Mouse (Mus musculus): ENCODE data around the gene Anxa11. TPM values are rescaled to one million over a fixed set of nuclear protein-coding genes. Genes with fewer than 3 reads are reported as not detected.
"Not testable (repeated sequence)": the region's sequence is repeated elsewhere in the genome, so short reads cannot be mapped to it uniquely, and the experiment has no call there.

Anxa11 gene
- polyA plus RNA-seq, 1 experiment from 2014 or later: 54.8 TPM

DNA sequence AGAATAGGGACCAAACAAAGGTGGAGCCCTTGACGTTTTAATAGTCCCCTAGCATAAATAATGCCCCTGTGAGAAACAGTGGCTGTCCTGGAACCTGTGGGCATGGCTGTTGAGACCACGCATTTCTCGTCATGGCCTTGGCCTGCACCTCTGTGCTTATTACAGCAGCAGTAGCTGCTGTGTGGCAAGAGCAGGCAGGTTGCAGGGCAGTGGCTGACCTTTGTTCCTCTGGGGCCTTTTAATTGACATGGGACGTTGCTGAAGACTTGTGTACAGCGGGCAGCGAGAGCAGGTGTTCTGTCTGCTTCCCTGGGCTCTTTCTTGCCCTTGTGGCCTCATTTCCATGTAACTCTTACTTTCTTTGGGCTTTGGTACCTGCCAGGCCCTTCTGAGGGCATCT, 25.9 kb downstream of the Anxa11 start:
- no peak for TF ChIP-seq CTCF (IDR thresholded peaks at IDR 0.05)
- no peaks in the 10 kb centered on the region for H3K27me3 ChIP-seq
- ChIA-PET CTCF (no interaction called here), POLR2A (no interaction called here)
- no peak for DNase-seq (ENCODE audit: low read depth, low spot score)
- in situ Hi-C loops (cut with MboI; ENCODE audit: low pct_unique_long_range_greater_than_20kb): no loop called here
- no peak for ATAC-seq

- no peak for TF ChIP-seq CTCF (IDR thresholded peaks at IDR 0.05)
- ATAC-seq (no peak), DNase-seq (ENCODE audit: low read depth, low spot score) (no peak)
- CTCF ChIA-PET: interaction anchor here (1.1 kb wide), 1 partner anchor 16 kb away, joined by 3 read pairs; no protein-coding TSS in a partner anchor
- in situ Hi-C loops (cut with MboI; ENCODE audit: low pct_unique_long_range_greater_than_20kb): no loop called here
- POLR2A ChIA-PET: no interaction called here
- no peaks in the 10 kb centered on the region for H3K27me3 ChIP-seq
Observed at GRCm38 (mm10) chr14:25868706-25869105, 26.8 kb downstream of the Anxa11 start.

GRCm38 (mm10) chr14:25869135-25869878, 27.4 kb downstream of the Anxa11 start:
- ATAC-seq: no peak
- in situ Hi-C loops (cut with MboI; ENCODE audit: low pct_unique_long_range_greater_than_20kb): no loop called here
- DNase-seq (ENCODE audit: low read depth, low spot score): no peak
- H3K27me3 ChIP-seq: no peaks in the 10 kb centered on the region
- POLR2A ChIA-PET: no interaction called here
- CTCF ChIA-PET: interaction anchor here (1.1 kb wide), 1 partner anchor 17 kb away, joined by 3 read pairs; no protein-coding TSS in a partner anchor
- no peak for TF ChIP-seq CTCF (IDR thresholded peaks at IDR 0.05)

DNA sequence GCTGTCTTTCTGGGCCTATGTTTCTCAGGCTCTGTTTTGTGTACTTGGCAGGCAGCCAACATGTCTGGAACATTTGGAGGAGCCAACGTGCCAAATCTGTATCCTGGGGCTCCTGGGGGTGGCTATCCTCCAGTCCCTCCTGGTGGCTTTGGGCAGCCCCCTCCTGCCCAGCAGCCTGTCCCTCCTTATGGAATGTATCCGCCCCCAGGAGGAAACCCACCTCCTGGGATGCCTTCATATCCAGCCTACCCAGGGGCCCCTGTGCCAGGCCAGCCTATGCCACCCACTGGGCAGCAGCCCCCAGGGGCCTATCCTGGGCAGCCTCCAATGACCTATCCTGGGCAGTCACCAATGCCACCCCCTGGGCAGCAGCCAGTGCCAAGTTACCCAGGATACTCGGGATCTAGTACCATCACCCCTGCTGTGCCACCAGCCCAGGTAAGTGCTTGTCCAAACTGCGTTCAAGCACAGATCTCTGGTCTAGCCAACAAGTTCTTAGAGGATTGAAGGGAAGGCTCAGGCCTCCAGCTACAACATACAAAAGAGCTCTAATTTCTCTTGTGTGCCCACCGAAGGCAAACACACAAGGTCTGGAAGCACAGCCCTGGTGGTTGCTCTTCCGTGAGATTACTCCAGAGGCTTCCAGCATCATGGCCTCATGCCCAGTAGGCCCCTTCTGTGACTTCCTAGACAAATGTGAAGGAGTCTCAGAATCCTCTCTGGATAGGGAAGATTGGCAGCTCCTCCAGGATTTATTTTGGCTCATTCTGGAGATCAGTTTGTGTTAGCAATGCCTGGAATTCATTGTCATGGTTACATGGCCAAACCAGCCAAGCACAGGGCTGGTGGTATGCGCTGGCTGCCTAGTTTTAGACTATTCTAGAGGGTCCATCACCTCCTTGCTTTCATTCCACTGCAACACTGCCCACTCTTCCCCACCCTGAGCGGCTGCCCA, 30.8 kb downstream of the Anxa11 start:
- no peak for TF ChIP-seq CTCF (IDR thresholded peaks at IDR 0.05)
- H3K27me3 ChIP-seq: no peaks in the 10 kb centered on the region
- ChIA-PET CTCF (no interaction called here), POLR2A (no interaction called here)
- ATAC-seq: peak; percentile 63
- DNase-seq (ENCODE audit: low read depth, low spot score): no peak
- in situ Hi-C loops (cut with MboI; ENCODE audit: low pct_unique_long_range_greater_than_20kb): no loop called here

DNA sequence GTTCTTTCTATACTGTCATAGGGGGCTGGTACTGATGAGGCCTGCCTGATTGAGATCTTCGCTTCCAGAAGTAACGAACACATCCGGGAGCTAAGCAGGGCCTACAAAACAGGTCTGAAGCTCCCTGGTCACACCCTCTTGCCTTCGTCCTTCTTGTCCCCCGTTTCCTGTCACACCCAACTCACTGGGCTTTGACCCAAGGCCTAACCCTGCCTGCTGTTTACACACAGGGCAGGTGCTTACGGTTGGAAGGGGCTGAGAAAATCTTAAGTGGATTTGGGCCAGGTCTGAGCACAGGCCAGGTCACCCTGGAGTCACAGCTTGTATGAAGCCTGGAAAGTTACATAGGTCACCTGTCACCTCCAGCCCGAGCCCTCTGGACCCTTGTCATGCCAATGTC, 34.7 kb downstream of the Anxa11 start:
- ATAC-seq; H3K27me3 ChIP-seq; DNase-seq (ENCODE audit: low read depth, low spot score); in situ Hi-C loops (cut with MboI; ENCODE audit: low pct_unique_long_range_greater_than_20kb); POLR2A ChIA-PET; CTCF ChIA-PET: not testable (repeated sequence)

GRCm38 (mm10) chr14:25881769-25882168, 39.8 kb downstream of the Anxa11 start:
- CTCF ChIA-PET; H3K27me3 ChIP-seq; ATAC-seq; DNase-seq (ENCODE audit: low read depth, low spot score); in situ Hi-C loops (cut with MboI; ENCODE audit: low pct_unique_long_range_greater_than_20kb); POLR2A ChIA-PET: not testable (repeated sequence)

DNA sequence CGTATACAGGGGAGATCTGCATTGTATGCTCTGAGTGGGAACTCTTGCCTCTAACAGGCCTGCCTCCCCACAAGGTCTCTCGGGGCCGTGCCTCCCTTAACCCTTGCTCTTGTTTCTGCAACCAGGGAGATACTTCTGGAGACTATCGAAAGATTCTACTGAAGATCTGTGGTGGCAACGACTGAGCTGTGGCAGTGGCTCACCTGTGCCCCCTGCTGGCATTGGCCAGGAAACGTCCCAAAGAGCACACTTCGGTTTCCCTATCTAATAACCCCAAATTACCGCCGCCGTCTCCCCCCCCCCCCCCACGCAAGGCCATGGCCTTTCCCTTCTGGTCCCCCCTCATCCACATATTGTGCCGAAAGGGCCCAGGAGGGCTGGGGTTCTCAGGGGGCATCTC, 43.9 kb downstream of the Anxa11 start:
- in situ Hi-C loops (cut with MboI; ENCODE audit: low pct_unique_long_range_greater_than_20kb); DNase-seq (ENCODE audit: low read depth, low spot score); H3K27me3 ChIP-seq; CTCF ChIA-PET; POLR2A ChIA-PET; ATAC-seq: not testable (repeated sequence)

GRCm38 (mm10) chr14:25894566-25894965, 52.6 kb downstream of the Anxa11 start:
- H3K27me3 ChIP-seq; DNase-seq (ENCODE audit: low read depth, low spot score); POLR2A ChIA-PET; ATAC-seq; CTCF ChIA-PET; in situ Hi-C loops (cut with MboI; ENCODE audit: low pct_unique_long_range_greater_than_20kb): not testable (repeated sequence)

GRCm38 (mm10) chr14:25895686-25896085, 53.7 kb downstream of the Anxa11 start:
- POLR2A ChIA-PET; CTCF ChIA-PET; ATAC-seq; in situ Hi-C loops (cut with MboI; ENCODE audit: low pct_unique_long_range_greater_than_20kb); DNase-seq (ENCODE audit: low read depth, low spot score); H3K27me3 ChIP-seq: not testable (repeated sequence)

DNA sequence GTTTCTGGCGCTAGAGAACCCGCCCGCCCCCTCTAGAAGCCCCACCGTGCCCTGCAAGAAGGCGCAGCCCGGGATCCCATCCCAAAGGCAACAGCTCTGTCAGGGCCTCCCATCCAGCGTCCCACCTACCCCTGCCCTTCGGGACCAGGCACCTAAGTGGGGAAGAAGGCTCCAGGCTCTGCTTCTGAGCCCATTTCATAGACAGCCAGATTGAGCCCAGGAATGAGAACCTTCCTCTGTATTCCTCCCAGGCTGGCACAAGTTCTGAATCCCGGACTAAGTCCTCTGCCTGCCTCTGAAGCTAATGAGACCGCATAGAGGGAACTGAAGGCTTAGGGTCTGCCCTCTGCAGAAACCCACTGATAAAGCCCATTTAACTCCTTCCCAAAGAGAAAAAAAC, 61.0 kb downstream of the Anxa11 start, which contains the start of gene Plac9a:
Plac9a (minus strand) TSS at position 101 of the 400 bp plus-strand sequence.
- ATAC-seq; POLR2A ChIA-PET; in situ Hi-C loops (cut with MboI; ENCODE audit: low pct_unique_long_range_greater_than_20kb); CTCF ChIA-PET; DNase-seq (ENCODE audit: low read depth, low spot score); H3K27me3 ChIP-seq: not testable (repeated sequence)

GRCm38 (mm10) chr14:25905243-25905642, 63.3 kb downstream of the Anxa11 start:
- POLR2A ChIA-PET; DNase-seq (ENCODE audit: low read depth, low spot score); ATAC-seq; in situ Hi-C loops (cut with MboI; ENCODE audit: low pct_unique_long_range_greater_than_20kb); CTCF ChIA-PET; H3K27me3 ChIP-seq: not testable (repeated sequence)

DNA sequence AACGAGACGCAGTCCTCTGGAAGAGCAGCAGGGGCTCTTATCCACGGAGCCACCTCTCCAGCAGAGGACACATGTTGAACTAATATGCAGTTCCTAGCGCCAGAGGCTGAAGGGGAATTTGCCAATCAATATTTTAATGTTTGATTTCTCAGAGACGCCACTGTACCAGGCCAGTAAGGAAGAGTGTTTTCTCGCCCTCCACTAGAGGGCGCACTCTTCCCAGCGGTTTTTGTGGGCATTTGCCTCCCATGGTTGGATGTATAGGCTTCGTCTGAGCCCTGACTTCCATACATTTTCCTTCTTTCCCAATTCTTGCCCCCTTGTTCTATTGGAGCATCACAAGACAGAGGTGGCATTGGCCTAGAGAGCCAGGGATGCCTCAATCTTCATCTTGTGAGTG, 65.3 kb downstream of the Anxa11 start:
- ATAC-seq; POLR2A ChIA-PET; H3K27me3 ChIP-seq; DNase-seq (ENCODE audit: low read depth, low spot score); CTCF ChIA-PET; in situ Hi-C loops (cut with MboI; ENCODE audit: low pct_unique_long_range_greater_than_20kb): not testable (repeated sequence)

- DNase-seq (ENCODE audit: low read depth, low spot score); CTCF ChIA-PET; POLR2A ChIA-PET; H3K27me3 ChIP-seq; ATAC-seq; in situ Hi-C loops (cut with MboI; ENCODE audit: low pct_unique_long_range_greater_than_20kb): not testable (repeated sequence)
Observed at GRCm38 (mm10) chr14:25908976-25909375, 67.0 kb downstream of the Anxa11 start.

- DNase-seq (ENCODE audit: low read depth, low spot score); POLR2A ChIA-PET; H3K27me3 ChIP-seq; CTCF ChIA-PET; in situ Hi-C loops (cut with MboI; ENCODE audit: low pct_unique_long_range_greater_than_20kb): not testable (repeated sequence)
- ATAC-seq: peak; percentile 67
Observed at GRCm38 (mm10) chr14:25918427-25919170, 76.6 kb downstream of the Anxa11 start.
